In genomic region chr4:135397991-135398390, GRCm38 (mm10) we compare ENCODE assay signal across 8 mouse cellular contexts. TPM values are rescaled to one million over a fixed set of nuclear protein-coding genes. Genes with fewer than 3 reads are reported as not detected.
DNase-seq lines count a peak whose midpoint lies in the region; ATAC-seq and TF ChIP-seq lines count a peak whose summit lies in the region.

Gene Ncmap (minus strand): TSS chr4:135398227.

- ATAC-seq in heart, embryonic 16.5 days (replicated peaks; ENCODE audit: extremely low read depth, insufficient read depth, low FRiP score): no peak
- ATAC-seq in hindbrain, embryonic 14.5 days (ENCODE audit: low FRiP score): no peak
- no peak for ATAC-seq in midbrain, embryonic 12.5 days (ENCODE audit: low FRiP score, low read depth)
- no peak for ATAC-seq in granulocyte monocyte progenitor cell, adult 5-6 weeks (replicated peaks; ENCODE audit: poor library complexity, severe bottlenecking)

- no peak within 1 kb of the TSS for H3K27ac ChIP-seq in heart, embryonic 16.5 days (ENCODE audit: low read length)
- H3K27ac ChIP-seq in bone marrow macrophage, adult 2 months (ENCODE audit: insufficient read depth, low read depth, low read length): no peak within 1 kb of the TSS
- no peak within 1 kb of the TSS for H3K27ac ChIP-seq in hindbrain, embryonic 14.5 days
- H3K27ac ChIP-seq in midbrain, embryonic 12.5 days (replicated peaks): no peak within 1 kb of the TSS

- no peaks in the 10 kb centered on the region for H3K36me3 ChIP-seq in heart, embryonic 16.5 days (ENCODE audit: control insufficient read depth, insufficient read depth)
- H3K36me3 ChIP-seq in hindbrain, embryonic 14.5 days (replicated peaks; ENCODE audit: control insufficient read depth, insufficient read depth): no peaks in the 10 kb centered on the region
- H3K36me3 ChIP-seq in midbrain, embryonic 12.5 days: no peaks in the 10 kb centered on the region

- WGBS in heart, embryonic 16.5 days: 3% methylated on average over 29 of the region's 29 CpGs
- 2% methylated on average over 28 of the region's 29 CpGs for WGBS in hindbrain, embryonic 14.5 days
- WGBS in midbrain, embryonic 12.5 days: 2% methylated on average over 27 of the region's 29 CpGs

- H3K4me2 ChIP-seq in heart, embryonic 16.5 days (ENCODE audit: low read depth, low read length): peak within 1 kb of the TSS; percentile 64
- H3K4me2 ChIP-seq in hindbrain, embryonic 14.5 days (replicated peaks): peak within 1 kb of the TSS; percentile 53
- peak within 1 kb of the TSS; percentile 61 for H3K4me2 ChIP-seq in midbrain, embryonic 12.5 days (replicated peaks)

- no peaks in the 10 kb centered on the region for H3K9me3 ChIP-seq in heart, embryonic 16.5 days (replicated peaks; ENCODE audit: control insufficient read depth, low read length)
- no peaks in the 10 kb centered on the region for H3K9me3 ChIP-seq in hindbrain, embryonic 14.5 days (ENCODE audit: control insufficient read depth, low read length)
- no peaks in the 10 kb centered on the region for H3K9me3 ChIP-seq in midbrain, embryonic 12.5 days

- no peaks in the 10 kb centered on the region for H3K4me1 ChIP-seq in heart, embryonic 16.5 days (ENCODE audit: control insufficient read depth, insufficient read depth, low read length)
- peaks cover 3% of the 10 kb centered on the region for H3K4me1 ChIP-seq in bone marrow macrophage, adult 2 months (ENCODE audit: control insufficient read depth, insufficient read depth, low read length)
- peaks cover 9% of the 10 kb centered on the region; the same call in 1 of the 2 replicates for H3K4me1 ChIP-seq in hindbrain, embryonic 14.5 days (replicated peaks; ENCODE audit: control insufficient read depth, insufficient read depth, low read length)
- peaks cover 11% of the 10 kb centered on the region for H3K4me1 ChIP-seq in midbrain, embryonic 12.5 days

- TF ChIP-seq CTCF in bone marrow macrophage, adult 2 months (IDR thresholded peaks at IDR 0.05; ENCODE audit: low read depth, low read length): no peak

- peak within 1 kb of the TSS; percentile 41 for H3K4me3 ChIP-seq in heart, embryonic 16.5 days (ENCODE audit: low read length)
- H3K4me3 ChIP-seq in bone marrow macrophage, adult 2 months (ENCODE audit: insufficient read depth, low read length): peak within 1 kb of the TSS; percentile 18; the same call in 1 of the 2 replicates
- H3K4me3 ChIP-seq in hindbrain, embryonic 14.5 days (replicated peaks; ENCODE audit: low read length): peak within 1 kb of the TSS; percentile 27
- H3K4me3 ChIP-seq in midbrain, embryonic 12.5 days: peak within 1 kb of the TSS; percentile 39

- DNase-seq in heart, adult 18-20 months: no peak
- DNase-seq in hindbrain, embryonic 14.5 days (ENCODE audit: low spot score): no peak
- no peak for DNase-seq in frontal cortex, adult 2 months (ENCODE audit: extremely low spot score in 1 of 2, low spot score in 1 of 2)
- no peak for DNase-seq in adipocyte (ENCODE audit: low spot score)

- H3K9ac ChIP-seq in heart, embryonic 16.5 days (ENCODE audit: low read length): peak within 1 kb of the TSS; percentile 27; the same call in 1 of the 2 replicates
- peak within 1 kb of the TSS; percentile 42; the same call in 1 of the 2 replicates for H3K9ac ChIP-seq in hindbrain, embryonic 14.5 days
- H3K9ac ChIP-seq in midbrain, embryonic 12.5 days (replicated peaks): peak within 1 kb of the TSS; percentile 50; the same call in 1 of the 2 replicates

- TF ChIP-seq POLR2A in bone marrow macrophage, adult 2 months (IDR thresholded peaks at IDR 0.05; ENCODE audit: borderline replicate concordance, low read depth, low read length): no peak

- peaks cover 25% of the 10 kb centered on the region for H3K27me3 ChIP-seq in heart, embryonic 16.5 days (ENCODE audit: control insufficient read depth, insufficient read depth, low read length)
- H3K27me3 ChIP-seq in hindbrain, embryonic 14.5 days (ENCODE audit: control insufficient read depth, insufficient read depth, low read length): peaks cover 39% of the 10 kb centered on the region
- peaks cover 55% of the 10 kb centered on the region for H3K27me3 ChIP-seq in midbrain, embryonic 12.5 days

RNA-seq across cellular contexts. Expression of gene Ncmap, which starts in this region (rescaled TPM):
- 1.2 and 1.6 TPM in 2 replicates for polyA plus RNA-seq in heart, embryonic 16.5 days (2015; fragmentation: Nextera tagmentation; extraction: Ambion mirVana)
- not detected for total RNA-seq in heart, adult 18-20 months (2021)
- polyA plus RNA-seq in bone marrow macrophage, adult 2 months (2012; ENCODE audit: insufficient read depth, insufficient read length, missing spikeins): not detected in 2 replicates
- polyA plus RNA-seq in hindbrain, embryonic 14.5 days (2014; fragmentation: Nextera tagmentation; extraction: Ambion mirVana): 0.90 and 1.0 TPM in 2 replicates
- 0.58 and 0.65 TPM in 2 replicates for polyA plus RNA-seq in midbrain, embryonic 12.5 days (2016; fragmentation: Nextera tagmentation; extraction: Ambion mirVana)
- total RNA-seq in granulocyte monocyte progenitor cell, adult 5-6 weeks (2014; fragmentation: Nextera tagmentation): not detected in 2 replicates
- total RNA-seq in granulocyte monocyte progenitor cell, adult 5-6 weeks (2017): not detected in 2 replicates
- 1.3 and 1.9 TPM in 2 replicates for polyA plus RNA-seq in frontal cortex, adult 2 months (2012; rRNA removed)
